Mouse (Mus musculus) central nervous system, embryonic 14 days (tissue): ENCODE data around the gene Xaf1. TPM values are rescaled to one million over a fixed set of nuclear protein-coding genes. Genes with fewer than 3 reads are reported as not detected.

Experiments
- polyA plus RNA-seq: library from polyadenylated mRNA; depleted of rRNA; stranded (reverse); fragments of >200 nt; gene quantifications from 2 replicates; pipeline ENCODE4 v1.2.3, GENCODE M21; 2012; rRNA removed

The Xaf1 gene
- 4.0 and 4.2 TPM in 2 replicates for polyA plus RNA-seq

GRCm38 (mm10) chr11:72301334-72301733 lies at the start of gene Xaf1:
Gene Xaf1 (plus strand): TSS chr11:72301629.

DNA sequence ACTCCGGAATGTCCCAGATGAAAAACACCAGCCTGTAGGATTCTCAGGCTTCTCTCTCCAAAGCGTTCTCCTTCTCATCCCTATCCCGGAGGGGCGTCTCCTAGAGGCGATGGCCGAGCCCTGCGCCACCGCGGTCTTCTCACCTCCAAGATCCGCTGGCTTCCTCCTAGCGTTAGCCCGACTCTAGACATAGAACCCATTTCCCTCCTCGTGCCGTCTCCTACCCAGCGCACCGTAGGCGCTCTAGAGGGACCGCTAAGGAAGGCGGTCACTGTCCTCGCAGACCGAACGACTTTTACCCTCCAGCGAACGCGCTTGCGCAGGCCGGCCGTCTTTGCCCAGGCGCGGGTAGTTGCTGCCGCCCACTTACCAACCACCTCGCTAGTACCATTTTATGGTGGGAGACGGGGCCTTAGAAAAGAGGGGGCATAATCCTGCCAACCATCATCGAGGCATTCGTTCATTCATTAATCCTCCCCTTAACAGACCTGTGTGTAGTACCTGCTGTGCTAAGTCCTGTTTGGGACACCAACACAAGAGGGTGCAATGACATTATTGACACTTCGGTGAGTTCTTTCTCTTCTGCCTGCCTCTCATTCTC lies 34.4 kb upstream of the Xaf1 start, which contains the start of gene Slc13a5:
Gene Slc13a5, minus strand, starts transcription at position 263 of the 601 bp plus-strand sequence.

DNA sequence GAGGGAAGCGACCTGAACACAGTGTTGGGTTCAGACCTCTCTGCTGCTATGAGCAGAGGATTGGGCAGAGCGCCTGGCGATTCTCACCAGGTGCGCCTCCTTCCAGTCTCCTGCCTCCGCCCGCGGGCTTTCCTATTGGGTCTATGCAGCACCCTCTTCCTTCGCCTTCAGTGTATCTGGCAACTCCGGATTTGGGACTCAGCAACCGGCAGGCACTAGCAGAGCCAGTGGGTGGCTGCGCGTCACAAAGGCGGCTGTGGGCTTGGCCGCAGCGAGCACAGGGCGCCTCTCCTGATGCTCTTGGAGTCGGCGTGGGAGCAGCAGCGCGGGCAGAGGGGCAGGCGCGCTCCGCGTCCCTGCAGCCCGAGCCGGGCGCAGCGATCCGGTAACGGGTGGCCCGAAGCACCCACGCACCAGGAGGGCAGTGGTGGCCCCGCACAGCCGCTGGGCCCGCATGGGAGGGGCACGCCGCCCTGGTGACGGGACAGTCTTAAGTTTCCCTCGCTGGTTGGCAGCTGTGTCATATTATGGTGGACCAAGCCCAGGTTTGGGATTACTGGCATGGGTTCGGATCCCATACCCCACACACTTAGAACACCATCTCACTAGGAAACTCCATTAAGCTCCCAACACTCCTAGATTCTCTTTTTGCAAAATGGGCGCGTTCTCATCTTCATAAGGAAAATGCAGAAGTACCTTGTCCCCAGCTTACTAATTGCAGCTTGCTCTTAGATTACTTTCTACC lies 12.9 kb downstream of the Xaf1 start, which contains the start of gene Fbxo39:
Gene Fbxo39, plus strand, starts transcription at position 294 of the 745 bp plus-strand sequence.

DNA sequence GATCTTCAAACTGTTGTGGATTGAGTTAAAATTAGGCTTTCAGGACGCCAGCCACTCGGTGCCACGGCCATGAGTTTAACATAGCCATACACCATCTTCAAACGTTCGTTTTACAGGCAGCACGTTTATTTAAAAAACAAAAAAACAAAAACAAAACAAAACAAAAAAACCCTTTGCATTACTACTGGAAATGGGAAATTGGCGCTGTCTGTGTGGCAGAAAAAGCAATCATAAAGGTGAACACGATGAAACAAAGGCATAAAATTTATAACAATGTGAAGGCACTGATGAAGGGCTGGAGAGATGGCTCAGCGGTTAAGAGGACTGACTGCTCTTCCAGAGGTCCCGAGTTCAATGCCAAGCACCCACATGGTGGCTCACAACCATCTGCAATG lies 60.9 kb downstream of the Xaf1 start, which contains the start of gene Tekt1:
Gene Tekt1, minus strand, starts transcription at position 96 of the 395 bp plus-strand sequence.

Other genes starting within 250 kb of the Xaf1 start
- 7.5 and 9.4 TPM in 2 replicates for gene Pitpnm3, start 165.9 kb upstream of the Xaf1 start, polyA plus RNA-seq
- 5.5 and 5.8 TPM in 2 replicates for gene Gm43951, start 94.8 kb upstream of the Xaf1 start, polyA plus RNA-seq
- gene 4933427D14Rik, start 94.2 kb upstream of the Xaf1 start, polyA plus RNA-seq, result 34.3 and 34.9 TPM in 2 replicates
- 89.9 and 97.7 TPM in 2 replicates for gene Txndc17, start 94.1 kb upstream of the Xaf1 start, polyA plus RNA-seq
- gene Med31, start 86.0 kb upstream of the Xaf1 start, polyA plus RNA-seq, result 41.9 and 53.8 TPM in 2 replicates
- gene Slc13a5, start 34.4 kb upstream of the Xaf1 start, polyA plus RNA-seq, result 1.6 and 3.7 TPM in 2 replicates
- gene Fbxo39, start 12.8 kb downstream of the Xaf1 start, polyA plus RNA-seq, result not detected in 2 replicates
- 3.6 and 3.7 TPM in 2 replicates for gene Tekt1, start 60.8 kb downstream of the Xaf1 start, polyA plus RNA-seq
- gene Smtnl2, start 110.1 kb downstream of the Xaf1 start, polyA plus RNA-seq, result 1.7 and 5.0 TPM in 2 replicates
- gene Ggt6, start 133.9 kb downstream of the Xaf1 start, polyA plus RNA-seq, result 0.21 TPM in 1 of 2 replicates, not detected in the other
- gene Mybbp1a, start 139.7 kb downstream of the Xaf1 start, polyA plus RNA-seq, result 87.2 and 91.4 TPM in 2 replicates
- 37.9 and 40.8 TPM in 2 replicates for gene Spns2, start 188.3 kb downstream of the Xaf1 start, polyA plus RNA-seq
- 0.14 and 0.24 TPM in 2 replicates for gene Spns3, start 248.9 kb downstream of the Xaf1 start, polyA plus RNA-seq